Comparison of ENCODE assay signal across 28 mouse cellular contexts in genomic region chr3:89617360-89617759, GRCm38 (mm10).
"Had no signal": no experiment of that assay in that cellular context is flagged by ENCODE, and none has a peak within 500 bp of the region (broad histone marks: within the 10 kb centered on the region; RNA-seq: fewer than 3 reads in every experiment).

No protein-coding gene starts in this region.

- DNase-seq: cerebellum, adult 18-20 months; cerebellum, adult 2 months; cerebellum, adult 8-10 months; cerebellum, adult 9-10 months; cerebellum, adult 9-11 months; cerebellum, postnatal 14 days; cerebellum, postnatal 25 days; cerebellum, postnatal 36 days; embryo, embryonic 11 days; forebrain, postnatal 0 days; gastrocnemius, postnatal 10 days; gastrocnemius, postnatal 14 days; gastrocnemius, postnatal 25 days; gastrocnemius, postnatal 36 days; heart, adult 11 months; heart, adult 18-20 months; heart, adult 2 months had no signal

- H3K9me3 ChIP-seq: embryonic facial prominence, embryonic 10.5 days; embryonic facial prominence, embryonic 12.5 days; embryonic facial prominence, embryonic 13.5 days; embryonic facial prominence, embryonic 15.5 days; forebrain, embryonic 12.5 days; forebrain, embryonic 13.5 days; forebrain, embryonic 15.5 days had no signal

- H3K27me3 ChIP-seq: embryonic facial prominence, embryonic 12.5 days; embryonic facial prominence, embryonic 13.5 days; embryonic facial prominence, embryonic 15.5 days; forebrain, embryonic 12.5 days; forebrain, embryonic 13.5 days; forebrain, embryonic 15.5 days had no signal

- H3K4me3 ChIP-seq: embryonic facial prominence, embryonic 10.5 days; embryonic facial prominence, embryonic 12.5 days; embryonic facial prominence, embryonic 13.5 days; embryonic facial prominence, embryonic 15.5 days; erythroblast, embryonic 14.5 days; forebrain, embryonic 12.5 days; forebrain, embryonic 13.5 days; forebrain, embryonic 15.5 days; gastrocnemius, adult 2 months; heart, adult 2 months had no signal

- H3K36me3 ChIP-seq: embryonic facial prominence, embryonic 10.5 days; embryonic facial prominence, embryonic 12.5 days; embryonic facial prominence, embryonic 13.5 days; embryonic facial prominence, embryonic 15.5 days; forebrain, embryonic 12.5 days; forebrain, embryonic 15.5 days had no signal

- ATAC-seq: forebrain, embryonic 13.5 days; forebrain, embryonic 14.5 days; forebrain, embryonic 15.5 days; forebrain, embryonic 16.5 days; forebrain, postnatal 0 days had no signal

- H3K27ac ChIP-seq: embryonic facial prominence, embryonic 10.5 days; embryonic facial prominence, embryonic 12.5 days; embryonic facial prominence, embryonic 13.5 days; embryonic facial prominence, embryonic 15.5 days; forebrain, embryonic 12.5 days; forebrain, embryonic 13.5 days; forebrain, embryonic 15.5 days; gastrocnemius, adult 2 months; heart, adult 2 months had no signal
